Mouse (Mus musculus) heart, embryonic 12.5 days (tissue): ENCODE results near the gene Ank3. TPM values are rescaled to one million over a fixed set of nuclear protein-coding genes. Genes with fewer than 3 reads are reported as not detected.
A peak's percentile ranks its signal among the peaks of the same experiment; 100 is the strongest.

ENCODE experiments used
- ATAC-seq: fragments of 200-750 bp; cut with Nextera tagmentation; 2 replicates; pipeline ENCODE4 v1.8.0; 2017; ENCODE audit warnings: moderate TSS enrichment, moderate library complexity; ENCODE audit not compliant: insufficient number of reproducible peaks, low FRiP score
- H3K27ac ChIP-seq: fragments of 300-500 bp; sonication (generic); 2 replicates; pipeline ENCODE4 v1.5.1; 2016; ENCODE audit warnings: mild to moderate bottlenecking, moderate library complexity; ENCODE audit not compliant: poor library complexity, severe bottlenecking
- H3K27me3 ChIP-seq: fragments of 300-500 bp; sonication (generic); replicated peaks from 2 replicates; pipeline ENCODE4 v1.6.1; 2016; ENCODE audit warnings: mild to moderate bottlenecking, moderate library complexity
- H3K36me3 ChIP-seq: fragments of 300-500 bp; sonication (generic); 2 replicates; pipeline ENCODE4 v1.6.1; 2016; ENCODE audit warnings: mild to moderate bottlenecking, moderate library complexity
- H3K4me1 ChIP-seq: fragments of 300-500 bp; sonication (generic); replicated peaks from 2 replicates; pipeline ENCODE4 v1.6.1; 2016; ENCODE audit warnings: mild to moderate bottlenecking
- H3K4me2 ChIP-seq: fragments of 300-500 bp; sonication (generic); 2 replicates; pipeline ENCODE4 v1.6.1; 2016; ENCODE audit warnings: mild to moderate bottlenecking, moderate library complexity
- H3K4me3 ChIP-seq: fragments of 300-500 bp; sonication (generic); 2 replicates; pipeline ENCODE4 v1.5.1; 2016; ENCODE audit warnings: mild to moderate bottlenecking
- H3K9ac ChIP-seq: fragments of 300-500 bp; sonication (generic); 2 replicates; pipeline ENCODE4 v1.6.1; 2016; ENCODE audit warnings: mild to moderate bottlenecking, moderate library complexity
- H3K9me3 ChIP-seq: fragments of 300-500 bp; sonication (generic); replicated peaks from 2 replicates; pipeline ENCODE4 v1.6.1; 2016; ENCODE audit warnings: mild to moderate bottlenecking, moderate library complexity
- WGBS: fragments of 180-500 bp; shearing (Covaris S2); methylation state at CpG from one replicate; pipeline ENCODE4 v1.1.7; 2016; 5-methylcytosine and 5-hydroxymethylcytosine counted together
- polyA plus RNA-seq: library from polyadenylated mRNA; unstranded; fragments of >200 nt; fragmentation: Nextera tagmentation; extraction: Ambion mirVana; gene quantifications from 2 replicates; pipeline ENCODE4 v1.2.1, GENCODE M21; 2016

Ank3 gene
- polyA plus RNA-seq, 1 experiment from 2014 or later = 61.9 TPM

DNA sequence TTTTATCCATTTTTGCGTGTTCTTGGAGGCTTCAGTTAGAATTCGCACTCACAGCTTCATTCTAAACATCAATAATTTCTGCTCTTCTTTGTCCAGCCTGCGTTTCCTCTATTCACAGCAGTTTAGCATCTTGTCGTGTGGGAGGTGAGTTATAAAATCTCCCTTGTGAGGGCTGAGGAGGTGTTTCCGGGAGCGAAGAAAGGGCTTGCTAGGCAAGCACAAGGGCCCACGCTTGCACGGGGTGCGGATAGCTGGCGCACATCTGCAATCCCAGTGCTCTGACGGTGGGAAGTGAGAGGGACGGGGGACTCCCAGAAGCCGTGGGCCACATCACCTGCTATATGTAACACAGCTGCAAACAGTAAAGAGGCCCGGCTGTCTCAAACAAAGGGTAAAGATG is 26.5 kb upstream of the Ank3 start:
- no peak overlapping the region for H3K27ac ChIP-seq
- no peaks in the 10 kb centered on the region for H3K9me3 ChIP-seq
- no peaks in the 10 kb centered on the region for H3K36me3 ChIP-seq
- H3K27me3 ChIP-seq = no peaks in the 10 kb centered on the region
- no peak overlapping the region for H3K4me3 ChIP-seq
- no peaks in the 10 kb centered on the region for H3K4me1 ChIP-seq
- ATAC-seq = no peak
- no peak overlapping the region for H3K4me2 ChIP-seq
- no peak overlapping the region for H3K9ac ChIP-seq
- WGBS = 82% methylated on average over 14 of the region's 14 CpGs

DNA sequence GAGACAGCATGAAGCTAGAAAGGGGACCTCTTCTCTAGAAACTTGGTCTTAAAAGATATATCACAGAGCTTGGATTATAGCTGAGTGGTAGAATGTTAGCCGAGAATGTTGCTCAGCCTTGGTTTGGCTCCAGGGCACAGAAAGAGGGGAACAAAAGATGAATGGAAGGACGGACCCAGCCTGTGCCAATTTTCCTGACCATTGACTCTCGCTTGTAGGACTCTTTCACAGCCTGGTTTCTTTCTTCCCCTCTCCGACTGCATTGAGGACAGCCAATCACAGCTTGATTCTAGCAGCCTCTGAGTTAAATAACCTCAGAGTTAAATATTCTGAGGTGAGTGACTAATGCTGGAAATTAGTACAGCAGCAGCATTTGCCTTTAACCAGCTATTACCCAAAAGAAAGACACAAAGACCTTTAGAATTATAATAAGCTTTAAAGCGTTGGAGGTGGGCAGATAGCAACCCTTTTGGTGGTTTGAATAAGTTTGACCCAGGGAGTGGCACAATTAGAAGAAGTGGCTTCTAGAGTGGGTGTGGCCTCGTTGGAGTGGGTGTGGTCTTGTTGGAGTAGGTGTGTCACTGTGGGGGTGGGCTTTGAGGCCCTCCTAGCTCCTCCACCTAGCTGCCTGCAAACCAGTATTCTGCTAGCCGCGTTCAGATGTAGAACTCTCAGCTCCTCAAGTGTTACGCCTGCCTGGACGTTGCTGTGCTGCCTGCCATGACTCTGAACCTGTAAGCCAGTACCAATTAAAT is 24.6 kb upstream of the Ank3 start:
- Histone ChIP-seq H3K36me3 (no peaks in the 10 kb centered on the region), H3K27me3 (no peaks in the 10 kb centered on the region), H3K4me1 (no peaks in the 10 kb centered on the region), H3K4me3 (no peak overlapping the region), H3K27ac (no peak overlapping the region), H3K4me2 (no peak overlapping the region), H3K9ac (no peak overlapping the region), H3K9me3 (0 out of 2 replicates have a peak, but pooled peaks cover 5% of the 10 kb centered on the region)
- 65% methylated on average over 10 of the region's 10 CpGs for WGBS
- ATAC-seq = no peak

DNA sequence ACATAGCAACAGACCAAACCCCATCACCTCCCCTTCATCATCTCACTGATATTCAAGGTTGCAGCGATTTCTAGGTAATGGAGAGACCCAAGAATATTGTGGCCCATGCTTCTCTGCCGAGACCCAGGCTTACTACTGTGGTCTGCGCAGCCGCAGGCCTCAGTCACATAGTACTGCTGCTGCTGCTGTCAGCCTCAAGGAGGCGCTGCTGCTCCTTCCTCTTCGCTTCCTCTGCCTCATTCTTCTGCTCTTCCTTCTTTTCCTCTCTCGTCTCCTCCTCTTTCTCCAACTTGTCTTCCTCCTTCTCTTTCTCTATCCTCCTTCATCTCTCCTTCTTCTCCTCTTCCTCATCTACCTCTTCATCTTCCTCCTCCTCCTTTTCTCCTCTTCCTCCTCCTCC is 23.4 kb upstream of the Ank3 start:
- ATAC-seq = no peak
- no peak overlapping the region for H3K4me3 ChIP-seq
- WGBS = 45% methylated on average over 7 of the region's 7 CpGs

DNA sequence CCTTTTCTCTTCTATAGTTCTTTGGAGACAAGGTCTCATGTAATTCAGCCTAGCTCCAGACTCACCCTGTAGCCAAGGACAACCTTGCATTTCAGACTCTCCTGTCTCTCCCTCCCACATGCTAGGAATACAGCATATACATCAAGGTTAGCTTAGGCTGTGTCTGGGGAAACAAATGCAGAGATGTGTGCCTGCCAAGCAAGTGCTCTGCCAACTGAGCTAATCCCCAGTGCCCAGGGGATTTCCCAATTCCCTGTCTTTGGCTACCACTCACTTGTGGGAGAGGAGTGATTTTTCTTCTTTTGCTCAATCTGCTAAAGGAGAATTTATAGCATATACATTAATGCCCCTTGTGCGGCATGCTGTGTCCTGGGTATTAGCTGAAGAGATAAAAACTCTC is 15.4 kb upstream of the Ank3 start:
- WGBS = 100% methylated on average over 1 of the region's 1 CpGs
- Histone ChIP-seq H3K9ac (no peak overlapping the region), H3K27ac (no peak overlapping the region), H3K4me3 (no peak overlapping the region), H3K4me2 (no peak overlapping the region), H3K27me3 (no peaks in the 10 kb centered on the region), H3K4me1 (no peaks in the 10 kb centered on the region), H3K9me3 (no peaks in the 10 kb centered on the region), H3K36me3 (no peaks in the 10 kb centered on the region)
- no peak for ATAC-seq

More for the DNA sequence above, 23.4 kb upstream of the Ank3 start:
- H3K4me2 ChIP-seq = no peak overlapping the region
- H3K4me1 ChIP-seq = no peaks in the 10 kb centered on the region
- no peak overlapping the region for H3K27ac ChIP-seq
- 0 out of 2 replicates have a peak, but pooled peaks cover 5% of the 10 kb centered on the region for H3K9me3 ChIP-seq
- no peaks in the 10 kb centered on the region for H3K36me3 ChIP-seq
- H3K9ac ChIP-seq = no peak overlapping the region
- no peaks in the 10 kb centered on the region for H3K27me3 ChIP-seq

DNA sequence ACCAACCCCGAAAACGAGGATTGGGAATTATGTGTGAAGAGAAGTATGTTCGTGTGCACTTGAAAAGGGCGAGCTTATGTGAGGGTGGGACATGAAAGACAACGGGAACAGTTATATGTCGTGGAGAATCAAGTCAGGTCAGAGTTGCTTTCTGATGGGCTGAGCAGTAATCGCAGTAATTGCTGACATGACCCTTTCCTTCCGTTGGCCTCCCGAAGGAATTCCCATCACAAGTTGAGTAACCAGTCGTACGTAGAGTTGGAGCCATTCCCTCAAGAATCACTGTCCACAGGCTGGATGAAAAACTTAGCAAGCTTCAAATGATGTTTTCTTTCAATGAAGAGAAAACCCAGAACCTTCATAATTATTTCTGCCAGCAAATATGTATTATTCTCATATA is 13.9 kb upstream of the Ank3 start:
- no peak overlapping the region for H3K4me2 ChIP-seq
- no peaks in the 10 kb centered on the region for H3K9me3 ChIP-seq
- no peaks in the 10 kb centered on the region for H3K36me3 ChIP-seq
- no peak overlapping the region for H3K4me3 ChIP-seq
- WGBS = 74% methylated on average over 11 of the region's 11 CpGs
- H3K27ac ChIP-seq = no peak overlapping the region
- no peak for ATAC-seq
- H3K27me3 ChIP-seq = no peaks in the 10 kb centered on the region
- H3K4me1 ChIP-seq = no peaks in the 10 kb centered on the region
- H3K9ac ChIP-seq = no peak overlapping the region

DNA sequence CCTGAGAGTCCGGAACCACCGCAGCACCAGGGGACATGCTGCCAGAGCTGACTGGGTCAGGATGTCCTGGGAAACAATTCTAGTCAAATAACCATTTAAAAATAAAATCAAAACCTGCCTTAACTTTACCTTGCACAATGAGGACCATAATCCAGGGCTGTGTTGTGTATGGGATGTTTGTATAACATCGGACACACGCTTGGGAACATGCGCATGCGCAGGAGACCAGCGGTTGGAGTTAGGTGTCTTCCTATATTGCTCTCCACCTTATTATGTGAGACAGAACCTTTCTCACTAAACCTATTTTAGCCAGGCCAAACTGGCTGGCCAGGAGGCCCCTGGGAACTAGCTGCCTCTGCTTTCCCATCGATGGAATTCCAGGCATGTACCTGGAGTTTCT is 13.4 kb upstream of the Ank3 start:
- Histone ChIP-seq H3K4me1 (no peaks in the 10 kb centered on the region), H3K9me3 (no peaks in the 10 kb centered on the region), H3K36me3 (no peaks in the 10 kb centered on the region), H3K4me3 (no peak overlapping the region), H3K4me2 (no peak overlapping the region), H3K9ac (no peak overlapping the region), H3K27ac (no peak overlapping the region), H3K27me3 (no peaks in the 10 kb centered on the region)
- 89% methylated on average over 8 of the region's 8 CpGs for WGBS
- ATAC-seq = no peak

DNA sequence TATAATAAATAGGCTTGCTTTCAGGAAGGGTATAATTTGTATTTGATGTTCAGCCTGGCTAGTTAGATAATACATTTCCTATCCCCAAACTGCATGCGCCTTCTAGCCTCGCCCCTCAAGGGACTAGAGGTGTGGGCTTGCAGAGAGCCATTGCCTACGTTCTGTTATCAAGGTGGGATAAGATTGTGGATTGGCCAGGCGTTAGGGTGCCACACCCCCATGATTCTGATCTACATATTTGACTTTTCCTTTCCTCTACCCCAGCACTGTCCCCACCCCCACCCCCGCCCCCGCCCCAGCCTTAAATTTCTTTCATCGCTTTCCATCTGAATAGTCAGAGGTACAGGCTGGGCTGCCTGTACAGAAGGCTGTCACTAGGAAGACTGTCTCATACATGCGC is 11.8 kb upstream of the Ank3 start:
- H3K9ac ChIP-seq = no peak overlapping the region
- no peaks in the 10 kb centered on the region for H3K27me3 ChIP-seq
- no peaks in the 10 kb centered on the region for H3K4me1 ChIP-seq
- H3K36me3 ChIP-seq = no peaks in the 10 kb centered on the region
- H3K4me2 ChIP-seq = no peak overlapping the region
- WGBS = 56% methylated on average over 8 of the region's 8 CpGs
- no peaks in the 10 kb centered on the region for H3K9me3 ChIP-seq
- ATAC-seq = no peak
- H3K4me3 ChIP-seq = no peak overlapping the region
- no peak overlapping the region for H3K27ac ChIP-seq

DNA sequence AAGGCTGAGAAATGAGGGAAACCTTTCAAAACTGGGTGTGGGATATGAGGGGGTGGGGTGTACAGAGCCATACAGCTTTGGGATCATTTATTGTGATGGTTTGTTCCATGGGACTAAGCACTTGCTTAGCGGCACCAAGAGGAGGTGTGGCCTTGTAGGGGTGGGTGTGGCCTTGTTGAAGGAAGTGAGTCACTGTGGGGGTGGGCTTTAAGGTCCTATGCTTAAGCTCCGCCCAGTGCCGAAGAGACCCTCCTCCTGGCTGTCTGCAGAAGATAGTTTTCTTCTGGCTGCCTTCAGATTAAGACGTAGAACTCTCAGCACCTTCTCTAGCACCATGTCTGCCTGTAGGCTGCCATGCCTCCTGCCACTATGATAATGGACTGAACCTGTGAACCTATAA is 9.1 kb upstream of the Ank3 start:
- Histone ChIP-seq H3K4me1 (peaks cover 5% of the 10 kb centered on the region; the same call in 1 of the 2 replicates), H3K4me3 (no peak overlapping the region), H3K9me3 (no peaks in the 10 kb centered on the region), H3K9ac (no peak overlapping the region), H3K27ac (no peak overlapping the region), H3K36me3 (no peaks in the 10 kb centered on the region), H3K4me2 (no peak overlapping the region), H3K27me3 (no peaks in the 10 kb centered on the region)
- ATAC-seq = no peak
- 76% methylated on average over 4 of the region's 4 CpGs for WGBS

DNA sequence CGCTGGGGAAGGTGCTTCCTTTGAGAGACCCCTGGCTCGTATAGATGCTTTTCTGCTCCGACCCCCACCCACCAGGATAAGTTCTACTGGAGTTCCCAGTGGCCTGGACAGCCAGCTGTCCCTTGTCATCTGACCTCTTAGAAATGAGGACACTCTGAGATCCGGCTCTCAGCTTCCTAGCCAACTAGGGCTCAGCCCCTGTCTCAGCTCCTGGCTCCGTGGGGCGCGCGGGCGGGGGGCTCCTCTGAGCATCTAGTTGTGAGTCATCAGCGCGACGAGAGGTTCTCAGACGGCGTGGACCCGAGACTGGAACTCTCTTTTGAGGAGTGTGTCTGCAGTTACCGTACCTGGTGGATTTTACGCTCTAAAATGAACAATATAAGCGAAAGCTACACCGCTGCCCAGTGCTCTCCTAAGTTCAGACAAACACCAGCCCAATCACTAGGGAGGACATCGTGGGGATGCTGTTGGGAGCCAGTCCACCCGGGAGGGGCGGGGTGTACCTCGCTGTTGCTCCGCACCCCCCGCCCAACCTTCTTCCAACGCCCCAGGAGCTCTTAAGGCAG is 293 bp upstream of the Ank3 start:
- under 1% methylated on average over 26 of the region's 26 CpGs for WGBS
- Histone ChIP-seq H3K4me2 (peak overlapping the region; percentile 100), H3K4me3 (peak overlapping the region; percentile 72), H3K27me3 (peaks cover 67% of the 10 kb centered on the region), H3K4me1 (peaks cover 24% of the 10 kb centered on the region), H3K9ac (peak overlapping the region; percentile 74), H3K27ac (no peak overlapping the region), H3K9me3 (no peaks in the 10 kb centered on the region), H3K36me3 (no peaks in the 10 kb centered on the region)
- no peak for ATAC-seq

DNA sequence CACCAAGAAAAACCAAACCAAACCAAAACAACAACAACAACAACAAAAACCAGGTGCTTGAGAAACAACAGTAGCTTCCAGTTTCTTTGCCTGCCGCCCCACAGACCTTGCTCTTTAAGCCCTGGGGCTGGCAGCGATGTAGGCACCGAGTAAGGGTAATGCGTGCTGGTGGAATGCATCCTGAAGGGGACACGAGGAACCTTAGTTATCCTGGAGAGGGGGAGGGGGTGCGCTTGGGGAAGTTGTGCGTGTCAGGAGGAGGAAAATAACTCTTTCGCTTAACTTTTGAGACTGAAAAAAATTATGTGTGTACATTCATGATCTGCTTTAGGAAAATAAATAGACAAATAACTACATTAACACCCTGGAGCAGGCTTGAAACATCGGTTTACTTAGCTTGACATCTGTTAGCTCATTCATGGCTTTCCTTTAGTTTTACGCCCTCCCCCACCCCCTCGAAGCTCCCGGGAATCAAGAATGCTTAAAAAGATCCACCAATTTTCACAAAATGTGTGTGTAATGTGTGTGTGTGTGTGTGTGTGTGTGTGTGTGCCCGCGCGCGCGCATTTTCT is 1.3 kb downstream of the Ank3 start:
- ATAC-seq = no peak
- Histone ChIP-seq H3K9ac (peak overlapping the region; percentile 74), H3K36me3 (no peaks in the 10 kb centered on the region), H3K27ac (no peak overlapping the region), H3K4me3 (peak overlapping the region; percentile 72), H3K27me3 (peaks cover 67% of the 10 kb centered on the region), H3K4me1 (peaks cover 20% of the 10 kb centered on the region), H3K9me3 (no peaks in the 10 kb centered on the region), H3K4me2 (peak overlapping the region; percentile 100)
- WGBS = 4% methylated on average over 17 of the region's 17 CpGs

DNA sequence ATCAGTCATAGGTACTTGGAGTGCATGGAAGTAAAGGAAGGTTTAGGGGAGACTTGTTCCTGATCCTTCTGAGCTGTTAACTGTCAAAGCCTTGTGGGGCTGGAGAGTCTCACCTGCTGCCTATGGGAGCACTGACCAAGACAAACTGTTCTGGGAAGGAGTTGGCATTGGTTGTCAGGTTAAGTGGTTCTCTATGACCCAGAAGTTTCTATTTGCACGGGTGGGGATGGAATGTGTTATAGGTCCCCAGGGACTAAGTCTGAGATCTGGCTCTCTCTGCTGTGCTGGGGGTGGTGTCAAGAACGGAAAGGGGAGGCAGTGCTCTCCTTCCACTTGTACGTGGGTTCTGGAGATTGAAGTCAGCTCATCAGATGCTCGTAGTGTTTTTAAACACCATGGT is 6.9 kb downstream of the Ank3 start:
- H3K4me3 ChIP-seq = no peak overlapping the region
- H3K27ac ChIP-seq = no peak overlapping the region
- peaks cover under 1% of the 10 kb centered on the region for H3K4me1 ChIP-seq
- no peaks in the 10 kb centered on the region for H3K9me3 ChIP-seq
- no peak overlapping the region for H3K4me2 ChIP-seq
- ATAC-seq = no peak
- no peaks in the 10 kb centered on the region for H3K36me3 ChIP-seq
- H3K27me3 ChIP-seq = peaks cover 16% of the 10 kb centered on the region
- no peak overlapping the region for H3K9ac ChIP-seq
- 64% methylated on average over 4 of the region's 4 CpGs for WGBS
